Mouse (Mus musculus): Measurements from ENCODE around the gene Ugt1a7c. TPM values are rescaled to one million over a fixed set of nuclear protein-coding genes. Genes with fewer than 3 reads are reported as not detected.
A peak's percentile ranks its signal among the peaks of the same experiment; 100 is the strongest.
"Not testable (repeated sequence)": the region's sequence is repeated elsewhere in the genome, so short reads cannot be mapped to it uniquely, and the experiment has no call there.

Gene Ugt1a7c
- total and polyA plus RNA-seq, 3 experiments = not detected

DNA sequence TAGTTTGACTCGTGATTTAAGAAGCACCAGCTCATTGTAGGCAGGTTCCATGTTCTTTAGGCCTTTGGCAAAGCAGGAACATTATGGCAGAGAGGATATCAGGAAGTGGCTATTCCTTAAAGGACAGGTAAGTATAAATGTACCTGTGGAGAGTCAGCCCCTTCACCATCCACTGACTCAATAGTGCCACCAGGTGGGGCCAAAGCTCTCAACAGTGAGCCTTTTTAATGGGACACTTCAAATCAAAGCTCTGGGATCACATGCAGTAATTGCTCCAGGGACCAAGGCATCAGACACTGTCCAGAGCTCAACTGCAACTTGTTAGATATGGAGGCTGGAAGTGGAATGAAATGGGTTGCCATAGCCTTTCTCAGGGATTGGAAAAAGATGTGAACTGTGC lies 26.7 kb downstream of the Ugt1a7c start:
- H3K4me1 ChIP-seq (ENCODE audit: control insufficient read depth in 1 of 2, insufficient read depth in 2 of 2, low read length in 2 of 2); H3K27ac ChIP-seq (ENCODE audit: control insufficient read depth, low read depth, low read length); H3K9me3 ChIP-seq (replicated peaks; ENCODE audit: insufficient read depth, low read length); H3K27me3 ChIP-seq (ENCODE audit: control insufficient read depth in 1 of 2, insufficient read depth in 2 of 2, low read length in 2 of 2); H3K4me3 ChIP-seq (ENCODE audit: control insufficient read depth in 1 of 2, insufficient read depth in 1 of 2, low read depth in 2 of 2, low read length in 2 of 2); H3K9ac ChIP-seq (ENCODE audit: control insufficient read depth, low read depth, low read length, poor library complexity, severe bottlenecking); DNase-seq (ENCODE audit: low read depth, low spot score); H3K36me3 ChIP-seq (ENCODE audit: control insufficient read depth in 1 of 2, insufficient read depth in 2 of 2, low read length in 2 of 2); H3K79me2 ChIP-seq (ENCODE audit: control insufficient read depth, insufficient read depth, low read length, poor library complexity): not testable (repeated sequence)
- TF ChIP-seq RCOR1 (IDR thresholded peaks at IDR 0.05; ENCODE audit: low read depth, low read length) = peak; percentile 28; the same call in 1 of the 2 replicates
- TF ChIP-seq CTCF (IDR thresholded peaks at IDR 0.05 in 2 of 3, conservative IDR thresholded peaks at IDR 0.05 in 1 of 3; ENCODE audit: control insufficient read depth in 1 of 3, insufficient read depth in 1 of 3, low read depth in 2 of 3, low read length in 3 of 3, poor library complexity in 1 of 3, severe bottlenecking in 1 of 3) = peak in 2 of 3 experiments; percentile 37; a peak in 4 of 6 replicates
- TF ChIP-seq SMC3 (IDR thresholded peaks at IDR 0.05; ENCODE audit: low read depth, low read length) = peak; percentile 28
- TF ChIP-seq RAD21 (IDR thresholded peaks at IDR 0.05; ENCODE audit: low read depth, low read length) = peak; percentile 21

DNA sequence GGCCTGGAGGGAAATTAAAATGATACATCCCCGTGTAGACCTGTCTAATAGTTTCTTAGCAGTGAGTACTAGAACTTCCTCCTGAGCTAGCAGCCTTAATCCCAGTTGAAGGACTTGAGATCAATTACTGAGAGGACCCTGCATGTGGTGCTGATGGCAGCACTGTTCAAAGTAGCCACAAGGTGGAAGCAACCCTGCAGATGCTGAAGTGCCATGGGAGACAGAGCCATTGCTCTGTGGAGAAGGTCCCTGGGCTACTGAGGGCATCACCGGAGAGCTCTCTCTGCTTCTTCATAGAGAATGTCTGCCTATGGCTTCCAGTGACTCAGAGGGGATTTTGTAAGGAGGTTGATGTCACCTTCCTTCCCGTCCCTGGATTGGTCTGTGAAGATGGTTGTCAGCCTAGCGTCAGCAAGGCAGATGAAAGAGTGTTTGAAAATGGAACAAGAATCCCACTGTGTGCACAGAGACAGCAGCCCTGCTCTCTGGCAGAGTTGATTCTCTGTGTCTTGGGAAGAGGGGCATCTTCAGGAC lies 31.0 kb downstream of the Ugt1a7c start:
- not testable (repeated sequence) for H3K27ac ChIP-seq (ENCODE audit: control insufficient read depth, low read depth, low read length); H3K27me3 ChIP-seq (ENCODE audit: control insufficient read depth in 1 of 2, insufficient read depth in 2 of 2, low read length in 2 of 2); H3K36me3 ChIP-seq (ENCODE audit: control insufficient read depth in 1 of 2, insufficient read depth in 2 of 2, low read length in 2 of 2); DNase-seq (ENCODE audit: low read depth, low spot score); H3K4me3 ChIP-seq (ENCODE audit: control insufficient read depth in 1 of 2, insufficient read depth in 1 of 2, low read depth in 2 of 2, low read length in 2 of 2); H3K4me1 ChIP-seq (ENCODE audit: control insufficient read depth in 1 of 2, insufficient read depth in 2 of 2, low read length in 2 of 2); H3K9ac ChIP-seq (ENCODE audit: control insufficient read depth, low read depth, low read length, poor library complexity, severe bottlenecking); H3K79me2 ChIP-seq (ENCODE audit: control insufficient read depth, insufficient read depth, low read length, poor library complexity); H3K9me3 ChIP-seq (replicated peaks; ENCODE audit: insufficient read depth, low read length)

DNA sequence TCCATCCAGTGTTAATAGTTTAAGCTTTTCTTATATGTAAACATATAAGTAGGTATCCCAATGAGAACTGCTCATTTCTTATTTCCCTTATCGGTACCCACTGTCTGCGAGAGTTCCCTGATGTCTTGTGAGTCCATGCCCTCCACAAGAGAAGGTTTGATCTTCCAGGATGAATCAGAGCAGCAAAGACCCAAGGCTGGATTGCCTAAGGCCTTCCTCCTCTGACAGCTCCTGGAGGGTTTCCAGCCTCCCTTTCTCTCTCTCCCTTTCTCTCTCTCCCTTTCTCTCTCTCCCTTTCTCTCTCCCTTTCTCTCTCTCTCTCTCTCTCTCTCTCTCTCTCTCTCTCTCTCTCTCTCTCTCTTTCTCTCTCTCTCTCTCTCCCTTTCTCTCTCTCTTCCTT lies 34.2 kb downstream of the Ugt1a7c start:
- not testable (repeated sequence) for H3K9ac ChIP-seq (ENCODE audit: control insufficient read depth, low read depth, low read length, poor library complexity, severe bottlenecking); H3K4me1 ChIP-seq (ENCODE audit: control insufficient read depth in 1 of 2, insufficient read depth in 2 of 2, low read length in 2 of 2); H3K4me3 ChIP-seq (ENCODE audit: control insufficient read depth in 1 of 2, insufficient read depth in 1 of 2, low read depth in 2 of 2, low read length in 2 of 2); DNase-seq (ENCODE audit: low read depth, low spot score); H3K9me3 ChIP-seq (replicated peaks; ENCODE audit: insufficient read depth, low read length); H3K79me2 ChIP-seq (ENCODE audit: control insufficient read depth, insufficient read depth, low read length, poor library complexity); H3K36me3 ChIP-seq (ENCODE audit: control insufficient read depth in 1 of 2, insufficient read depth in 2 of 2, low read length in 2 of 2); H3K27me3 ChIP-seq (ENCODE audit: control insufficient read depth in 1 of 2, insufficient read depth in 2 of 2, low read length in 2 of 2); H3K27ac ChIP-seq (ENCODE audit: control insufficient read depth, low read depth, low read length)

DNA sequence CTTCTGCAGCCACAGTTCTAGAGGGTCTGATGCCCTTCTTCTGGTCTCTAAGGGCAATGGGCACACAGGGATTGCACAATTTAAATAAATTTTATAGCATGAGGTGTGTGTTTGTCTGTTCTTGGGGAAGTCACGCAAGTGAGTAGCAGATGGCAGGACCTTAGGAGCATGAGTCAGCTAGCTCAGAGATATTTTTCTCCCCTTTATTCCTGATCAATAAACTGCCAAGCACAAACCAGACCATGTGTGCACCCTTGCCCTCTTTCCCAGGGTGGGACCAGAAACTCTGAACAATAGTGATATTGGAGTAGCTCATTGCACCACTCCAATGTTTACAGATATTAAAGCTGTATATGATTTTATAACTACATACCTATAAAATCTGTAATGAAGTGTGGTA lies 35.4 kb downstream of the Ugt1a7c start:
- H3K4me1 ChIP-seq (ENCODE audit: control insufficient read depth in 1 of 2, insufficient read depth in 2 of 2, low read length in 2 of 2); H3K79me2 ChIP-seq (ENCODE audit: control insufficient read depth, insufficient read depth, low read length, poor library complexity); H3K4me3 ChIP-seq (ENCODE audit: control insufficient read depth in 1 of 2, insufficient read depth in 1 of 2, low read depth in 2 of 2, low read length in 2 of 2); DNase-seq (ENCODE audit: low read depth, low spot score); H3K27me3 ChIP-seq (ENCODE audit: control insufficient read depth in 1 of 2, insufficient read depth in 2 of 2, low read length in 2 of 2); H3K27ac ChIP-seq (ENCODE audit: control insufficient read depth, low read depth, low read length); H3K9ac ChIP-seq (ENCODE audit: control insufficient read depth, low read depth, low read length, poor library complexity, severe bottlenecking); H3K36me3 ChIP-seq (ENCODE audit: control insufficient read depth in 1 of 2, insufficient read depth in 2 of 2, low read length in 2 of 2); H3K9me3 ChIP-seq (replicated peaks; ENCODE audit: insufficient read depth, low read length): not testable (repeated sequence)
